Mouse (Mus musculus): ENCODE data around the gene Jup. TPM values are rescaled to one million over a fixed set of nuclear protein-coding genes. Genes with fewer than 3 reads are reported as not detected.

The Jup gene
- polyA plus RNA-seq, 1 experiment, result 9.4 TPM

DNA sequence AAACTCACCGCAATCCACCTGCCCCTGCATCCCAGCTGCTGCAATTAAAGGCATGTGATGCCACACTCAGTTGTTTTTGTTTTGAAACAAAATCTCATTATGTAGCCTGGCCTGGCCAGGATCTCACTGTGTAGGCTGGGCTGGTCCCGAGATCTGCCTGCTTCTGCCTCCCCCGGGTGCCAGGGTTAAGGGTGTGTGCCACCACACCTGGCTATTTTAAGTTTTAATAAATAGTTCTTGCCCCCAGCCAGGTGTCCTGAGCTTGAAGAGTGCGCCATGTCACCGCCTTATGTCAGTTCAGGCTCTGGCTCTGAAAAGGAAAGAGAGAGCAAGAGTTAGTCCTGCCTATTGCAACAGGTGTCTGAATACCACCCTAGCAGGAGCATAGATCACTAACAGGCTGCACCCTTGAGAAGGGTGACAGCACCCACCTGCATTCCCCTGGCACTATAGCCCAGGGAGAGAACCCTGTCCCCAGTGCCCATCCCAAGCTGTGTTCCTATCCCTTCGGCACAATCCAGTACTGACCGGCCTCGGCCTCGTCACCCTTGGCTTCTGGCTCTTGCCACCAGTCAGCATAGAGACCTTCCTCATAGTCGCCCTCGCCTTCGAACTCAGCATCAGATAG lies 11.4 kb upstream of the Jup start:
- TF ChIP-seq FLI1 (IDR thresholded peaks at IDR 0.05; ENCODE audit: low read length), result no peak
- no peak for TF ChIP-seq GATA1 (IDR thresholded peaks at IDR 0.05; ENCODE audit: borderline replicate concordance, low read length)
- Histone ChIP-seq H3K36me3 (replicated peaks; ENCODE audit: low read length) (no peaks in the 10 kb centered on the region), H3K27me3 (replicated peaks) (peaks cover 74% of the 10 kb centered on the region)

DNA sequence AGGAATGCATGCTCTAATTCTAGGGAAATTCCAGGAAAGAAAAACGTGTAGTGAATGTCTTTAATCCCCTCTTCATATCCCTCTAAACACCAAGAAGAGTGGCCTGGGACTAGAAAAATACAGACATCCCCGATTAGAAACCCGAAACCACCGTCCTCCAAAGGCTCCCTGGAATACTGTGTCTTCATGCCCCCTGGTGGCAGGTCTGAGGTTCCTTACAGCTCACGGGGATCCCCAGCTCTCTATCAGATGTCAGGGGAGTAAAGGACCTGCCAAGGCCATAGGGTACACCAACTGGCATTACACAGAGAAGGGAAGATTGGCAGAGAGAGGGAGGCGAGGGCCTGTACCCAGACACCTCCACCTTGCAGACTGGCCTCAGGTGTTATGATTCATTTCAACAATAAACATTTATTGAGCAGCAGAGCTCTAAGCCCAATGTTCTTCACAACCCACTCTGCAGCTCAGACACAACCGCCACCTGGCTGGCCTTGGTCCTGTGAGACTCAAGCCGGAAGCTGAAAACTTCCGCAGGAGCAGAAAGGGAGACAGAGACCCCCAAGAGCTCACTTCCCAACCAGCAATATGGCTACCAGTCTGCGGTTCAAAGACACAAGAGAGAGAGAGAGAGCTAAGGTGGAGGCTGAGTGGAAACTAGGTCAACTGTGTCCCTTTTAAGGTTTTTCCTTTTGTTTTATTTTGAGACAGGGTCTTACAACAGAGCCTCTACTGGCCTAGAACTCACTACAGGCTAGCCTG lies 10.7 kb upstream of the Jup start:
- TF ChIP-seq FLI1 (IDR thresholded peaks at IDR 0.05; ENCODE audit: low read length) (no peak), GATA1 (IDR thresholded peaks at IDR 0.05; ENCODE audit: borderline replicate concordance, low read length) (no peak)
- no peaks in the 10 kb centered on the region for H3K9me3 ChIP-seq
- peaks cover 67% of the 10 kb centered on the region for H3K27me3 ChIP-seq (replicated peaks)
- H3K4me3 ChIP-seq (replicated peaks), result no peak overlapping the region
- no peaks in the 10 kb centered on the region for H3K36me3 ChIP-seq (replicated peaks; ENCODE audit: low read length)
- peaks cover 15% of the 10 kb centered on the region for H3K4me1 ChIP-seq

More for the DNA sequence above, 11.4 kb upstream of the Jup start:
- H3K4me1 ChIP-seq, result peaks cover 11% of the 10 kb centered on the region
- H3K9me3 ChIP-seq, result no peaks in the 10 kb centered on the region
- H3K4me3 ChIP-seq (replicated peaks), result no peak overlapping the region

GRCm38 (mm10) chr11:100406995-100407705 lies 9.6 kb upstream of the Jup start:
- no peaks in the 10 kb centered on the region for H3K9me3 ChIP-seq
- peaks cover 26% of the 10 kb centered on the region for H3K4me1 ChIP-seq
- H3K27me3 ChIP-seq (replicated peaks), result peaks cover 56% of the 10 kb centered on the region
- TF ChIP-seq FLI1 (IDR thresholded peaks at IDR 0.05; ENCODE audit: low read length) (no peak), GATA1 (IDR thresholded peaks at IDR 0.05; ENCODE audit: borderline replicate concordance, low read length) (no peak)
- H3K36me3 ChIP-seq (replicated peaks; ENCODE audit: low read length), result no peaks in the 10 kb centered on the region
- H3K4me3 ChIP-seq (replicated peaks), result no peak overlapping the region

DNA sequence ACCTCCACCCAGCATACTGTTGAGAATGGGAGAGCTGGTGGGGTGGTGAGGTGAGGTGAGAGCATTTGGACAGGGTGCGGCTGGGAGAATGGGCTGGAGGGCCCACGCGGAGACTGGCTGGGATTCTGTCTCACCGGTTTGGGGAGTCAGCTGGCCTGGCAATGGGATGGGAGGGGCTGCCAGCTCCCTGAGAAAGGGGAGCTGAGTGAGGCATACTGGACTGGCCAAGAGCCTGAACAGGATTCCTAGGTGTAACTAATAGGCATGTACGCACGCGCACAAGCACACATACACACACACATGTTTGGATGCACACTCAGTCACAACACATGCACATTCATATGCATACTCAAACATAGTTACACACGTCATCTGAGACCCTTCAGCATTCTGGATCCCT lies 8.7 kb upstream of the Jup start:
- Histone ChIP-seq H3K9me3 (no peaks in the 10 kb centered on the region), H3K4me1 (peaks cover 34% of the 10 kb centered on the region), H3K4me3 (replicated peaks) (no peak overlapping the region), H3K36me3 (replicated peaks; ENCODE audit: low read length) (no peaks in the 10 kb centered on the region), H3K27me3 (replicated peaks) (peaks cover 50% of the 10 kb centered on the region)
- TF ChIP-seq GATA1 (IDR thresholded peaks at IDR 0.05; ENCODE audit: borderline replicate concordance, low read length) (no peak), FLI1 (IDR thresholded peaks at IDR 0.05; ENCODE audit: low read length) (no peak)

GRCm38 (mm10) chr11:100404456-100405074 lies 7.0 kb upstream of the Jup start:
- Histone ChIP-seq H3K9me3 (no peaks in the 10 kb centered on the region), H3K4me3 (replicated peaks) (no peak overlapping the region), H3K4me1 (peaks cover 51% of the 10 kb centered on the region), H3K27me3 (replicated peaks) (peaks cover 35% of the 10 kb centered on the region), H3K36me3 (replicated peaks; ENCODE audit: low read length) (no peaks in the 10 kb centered on the region)
- TF ChIP-seq FLI1 (IDR thresholded peaks at IDR 0.05; ENCODE audit: low read length) (no peak), GATA1 (IDR thresholded peaks at IDR 0.05; ENCODE audit: borderline replicate concordance, low read length) (no peak)

DNA sequence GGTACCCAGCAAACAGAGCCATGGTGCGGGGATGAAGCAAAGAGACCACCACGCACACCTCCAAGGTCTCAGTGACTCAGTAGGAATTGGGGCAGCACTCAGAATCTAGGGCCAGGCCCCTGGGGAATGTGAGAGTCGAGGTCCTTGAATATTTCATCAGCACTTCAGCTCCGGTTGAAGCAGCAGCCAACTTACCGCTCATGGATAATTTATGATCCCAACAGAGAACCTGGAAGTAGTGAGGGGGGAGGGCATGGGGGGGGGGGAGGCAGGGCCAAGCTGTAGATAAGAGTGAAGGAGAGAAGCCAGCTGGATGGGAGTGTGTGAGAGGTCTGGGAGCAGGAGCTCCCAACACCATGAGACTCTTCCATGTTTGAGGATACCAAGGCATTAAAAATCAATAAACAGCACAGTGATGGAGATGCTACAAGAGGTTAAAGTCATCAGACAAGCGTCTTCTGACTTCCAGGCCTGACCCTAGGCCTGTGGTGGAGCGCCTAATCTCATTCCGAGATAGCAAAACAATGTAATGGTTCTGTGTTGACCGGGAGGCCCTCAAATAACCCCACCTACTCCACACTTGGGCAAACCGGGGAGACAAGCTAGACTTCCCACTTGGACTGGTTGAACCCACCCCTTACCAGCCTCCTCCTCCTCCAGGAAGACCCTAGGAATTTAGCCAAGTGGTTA lies 6.0 kb upstream of the Jup start:
- TF ChIP-seq GATA1 (IDR thresholded peaks at IDR 0.05; ENCODE audit: borderline replicate concordance, low read length) (no peak), FLI1 (IDR thresholded peaks at IDR 0.05; ENCODE audit: low read length) (no peak)
- Histone ChIP-seq H3K27me3 (replicated peaks) (peaks cover 26% of the 10 kb centered on the region), H3K9me3 (no peaks in the 10 kb centered on the region), H3K4me3 (replicated peaks) (no peak overlapping the region), H3K4me1 (peaks cover 59% of the 10 kb centered on the region), H3K36me3 (replicated peaks; ENCODE audit: low read length) (no peaks in the 10 kb centered on the region)

DNA sequence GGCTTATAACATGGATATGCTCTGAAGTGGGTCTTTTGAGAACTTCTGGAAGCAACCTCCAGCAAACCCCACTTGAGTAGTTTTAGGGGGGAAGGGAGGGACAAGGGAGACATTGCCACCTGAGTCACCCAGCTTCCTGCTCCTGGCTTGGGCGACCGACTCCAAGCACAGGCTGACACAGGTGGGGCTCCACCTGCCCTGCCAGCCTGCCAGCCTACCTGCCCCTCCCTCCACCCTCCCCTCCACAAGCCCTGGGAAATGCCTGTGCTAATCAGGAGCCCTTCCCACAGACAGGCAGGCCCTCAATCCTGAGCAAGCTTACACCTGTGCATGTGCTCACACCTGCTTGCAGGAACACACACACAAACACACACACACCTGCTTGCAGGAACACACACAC lies 5.1 kb upstream of the Jup start:
- Histone ChIP-seq H3K4me1 (peaks cover 60% of the 10 kb centered on the region), H3K9me3 (no peaks in the 10 kb centered on the region), H3K4me3 (replicated peaks) (peak overlapping the region; percentile 56), H3K36me3 (replicated peaks; ENCODE audit: low read length) (no peaks in the 10 kb centered on the region), H3K27me3 (replicated peaks) (peaks cover 20% of the 10 kb centered on the region)
- TF ChIP-seq FLI1 (IDR thresholded peaks at IDR 0.05; ENCODE audit: low read length), result no peak
- no peak for TF ChIP-seq GATA1 (IDR thresholded peaks at IDR 0.05; ENCODE audit: borderline replicate concordance, low read length)

DNA sequence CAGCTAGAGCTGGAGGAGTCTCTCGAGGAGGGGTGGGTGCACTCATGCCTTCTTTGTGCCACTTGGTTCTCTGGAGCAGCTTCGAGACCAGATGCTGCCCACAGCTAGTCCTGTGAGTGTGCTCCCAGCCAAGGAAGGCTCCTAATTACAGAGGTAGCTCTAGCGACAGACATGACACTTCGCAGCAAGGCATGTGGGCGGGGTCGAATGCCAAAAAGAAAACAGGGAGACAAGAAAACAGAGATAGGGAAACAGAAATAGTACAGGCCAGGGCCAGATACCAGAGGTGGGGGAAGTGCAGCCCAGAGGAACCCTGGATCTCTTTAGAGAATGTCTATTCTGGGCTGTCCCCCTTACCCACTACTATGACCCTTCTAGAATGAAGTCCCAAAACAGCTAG lies 4.7 kb upstream of the Jup start:
- no peaks in the 10 kb centered on the region for H3K9me3 ChIP-seq
- H3K4me3 ChIP-seq (replicated peaks), result peak overlapping the region; percentile 75
- TF ChIP-seq FLI1 (IDR thresholded peaks at IDR 0.05; ENCODE audit: low read length) (no peak), GATA1 (IDR thresholded peaks at IDR 0.05; ENCODE audit: borderline replicate concordance, low read length) (no peak)
- H3K27me3 ChIP-seq (replicated peaks), result peaks cover 22% of the 10 kb centered on the region
- H3K36me3 ChIP-seq (replicated peaks; ENCODE audit: low read length), result no peaks in the 10 kb centered on the region
- peaks cover 64% of the 10 kb centered on the region for H3K4me1 ChIP-seq

DNA sequence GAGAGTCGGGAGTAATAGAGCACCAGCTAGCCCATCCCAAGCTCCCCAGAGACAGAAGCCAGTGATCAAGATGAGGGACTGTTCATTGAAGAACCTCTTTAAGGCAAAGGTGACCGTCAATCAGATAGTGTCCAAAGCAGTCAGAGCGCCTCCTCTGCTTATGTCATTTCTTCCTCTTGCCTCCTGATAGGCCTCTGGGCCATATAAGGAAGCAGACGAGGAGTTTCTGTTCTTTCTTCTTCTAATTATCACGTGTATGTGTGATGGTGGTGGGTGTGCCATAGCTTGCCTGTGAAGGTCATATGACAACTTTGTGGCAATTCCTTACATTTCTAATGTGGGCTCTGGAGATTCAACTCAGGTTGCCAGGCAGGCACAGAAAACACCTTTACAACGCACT lies 3.3 kb upstream of the Jup start:
- TF ChIP-seq GATA1 (IDR thresholded peaks at IDR 0.05; ENCODE audit: borderline replicate concordance, low read length) (no peak), FLI1 (IDR thresholded peaks at IDR 0.05; ENCODE audit: low read length) (no peak)
- H3K36me3 ChIP-seq (replicated peaks; ENCODE audit: low read length), result no peaks in the 10 kb centered on the region
- H3K27me3 ChIP-seq (replicated peaks), result peaks cover 23% of the 10 kb centered on the region
- no peaks in the 10 kb centered on the region for H3K9me3 ChIP-seq
- peaks cover 78% of the 10 kb centered on the region for H3K4me1 ChIP-seq
- no peak overlapping the region for H3K4me3 ChIP-seq (replicated peaks)
